Mouse (Mus musculus) adrenal gland, adult 2 months (tissue): ENCODE data around the gene Vcp. TPM values are rescaled to one million over a fixed set of nuclear protein-coding genes. Genes with fewer than 3 reads are reported as not detected.
A peak's percentile ranks its signal among the peaks of the same experiment; 100 is the strongest.
"Not testable (repeated sequence)": the region's sequence is repeated elsewhere in the genome, so short reads cannot be mapped to it uniquely, and the experiment has no call there.

Source experiments
- DNase-seq: peaks from one replicate; pipeline ENCODE4 v3.0.0; 2021
- polyA plus RNA-seq: library from polyadenylated mRNA; depleted of rRNA; stranded (reverse); fragments of >200 nt; gene quantifications from 2 replicates; pipeline ENCODE4 v1.2.3, GENCODE M21; 2012
- total RNA-seq, 2 experiments: library from RNA; stranded (reverse); gene quantifications; 2 replicates each; pipeline ENCODE4 v1.2.3; 2021

Gene Vcp
- total and polyA plus RNA-seq, 3 experiments, result 305 to 857 (median 320) TPM

GRCm38 (mm10) chr4:43029749-43030148, 29.4 kb upstream of the Vcp start:
- DNase-seq, result no peak

- DNase-seq, result peak; percentile 78
Observed at GRCm38 (mm10) chr4:43029121-43029520, 28.8 kb upstream of the Vcp start.

GRCm38 (mm10) chr4:43025084-43025960, 25.0 kb upstream of the Vcp start, which contains the start of gene Pigo:
Gene Pigo (minus strand): TSS chr4:43025819.
- DNase-seq, result peak; percentile 96

GRCm38 (mm10) chr4:43024673-43025072, 24.4 kb upstream of the Vcp start:
- no peak for DNase-seq

GRCm38 (mm10) chr4:43021341-43021740, 21.0 kb upstream of the Vcp start:
- no peak for DNase-seq

GRCm38 (mm10) chr4:43020876-43021275, 20.6 kb upstream of the Vcp start:
- DNase-seq, result no peak

GRCm38 (mm10) chr4:43019641-43020465, 19.5 kb upstream of the Vcp start:
- DNase-seq, result no peak

- DNase-seq, result no peak
Observed at GRCm38 (mm10) chr4:43019176-43019575, 18.9 kb upstream of the Vcp start.

- peak; percentile 70 for DNase-seq
Observed at GRCm38 (mm10) chr4:43018156-43018555, 17.8 kb upstream of the Vcp start.

- no peak for DNase-seq
Observed at GRCm38 (mm10) chr4:43012091-43012490, 11.8 kb upstream of the Vcp start.

- peak; percentile 90 for DNase-seq
Observed at GRCm38 (mm10) chr4:43010161-43011038, 10.1 kb upstream of the Vcp start, which contains the start of gene Fancg. Gene Fancg (minus strand): TSS chr4:43010506.

- no peak for DNase-seq
Observed at GRCm38 (mm10) chr4:43005765-43006164, 5.5 kb upstream of the Vcp start.

GRCm38 (mm10) chr4:43004951-43005350, 4.6 kb upstream of the Vcp start:
- no peak for DNase-seq

GRCm38 (mm10) chr4:43002756-43003439, 2.6 kb upstream of the Vcp start:
- no peak for DNase-seq

- DNase-seq, result no peak
Observed at GRCm38 (mm10) chr4:43001272-43001671, 965 bp upstream of the Vcp start.

GRCm38 (mm10) chr4:42999451-43000140, 711 bp downstream of the Vcp start:
- peak; percentile 91 for DNase-seq

GRCm38 (mm10) chr4:42998022-42998421, 2.3 kb downstream of the Vcp start:
- no peak for DNase-seq

- DNase-seq, result no peak
Observed at GRCm38 (mm10) chr4:42988296-42988695, 12.0 kb downstream of the Vcp start.

- DNase-seq, result not testable (repeated sequence)
Observed at GRCm38 (mm10) chr4:42980467-42980866, 19.8 kb downstream of the Vcp start.

- DNase-seq, result no peak
Observed at GRCm38 (mm10) chr4:42978062-42978461, 22.2 kb downstream of the Vcp start.

- DNase-seq, result peak; percentile 23
Observed at GRCm38 (mm10) chr4:42973868-42974267, 26.4 kb downstream of the Vcp start.
